Mouse (Mus musculus) thymus, postnatal 10 days (tissue): ENCODE results near the gene Adrm1.
"Not testable (repeated sequence)": the region's sequence is repeated elsewhere in the genome, so short reads cannot be mapped to it uniquely, and the experiment has no call there.

Experiments
- DNase-seq, 2 experiments: peaks; one replicate each; pipeline ENCODE4 v3.0.0; 2021; ENCODE audit warnings: low spot score in 2 of 2

Gene Adrm1

GRCm38 (mm10) chr2:180170806-180171521 lies at the start of gene Adrm1:
Adrm1 (plus strand) TSS chr2:180171485.
- peak; percentile 95 to 97 for DNase-seq

GRCm38 (mm10) chr2:180124192-180124591 lies 47.1 kb upstream of the Adrm1 start:
- no peak for DNase-seq

- DNase-seq = no peak
Observed at GRCm38 (mm10) chr2:180126195-180126594, 45.1 kb upstream of the Adrm1 start.

GRCm38 (mm10) chr2:180127675-180128074 lies 43.6 kb upstream of the Adrm1 start:
- no peak for DNase-seq

GRCm38 (mm10) chr2:180133231-180133630 lies 38.1 kb upstream of the Adrm1 start:
- no peak for DNase-seq

- no peak for DNase-seq
Observed at GRCm38 (mm10) chr2:180133911-180134310, 37.4 kb upstream of the Adrm1 start.

- no peak for DNase-seq
Observed at GRCm38 (mm10) chr2:180135414-180135813, 35.9 kb upstream of the Adrm1 start.

GRCm38 (mm10) chr2:180146091-180146490 lies 25.2 kb upstream of the Adrm1 start:
- no peak for DNase-seq

- no peak for DNase-seq
Observed at GRCm38 (mm10) chr2:180147379-180147778, 23.9 kb upstream of the Adrm1 start.

- DNase-seq = no peak
Observed at GRCm38 (mm10) chr2:180148551-180148950, 22.7 kb upstream of the Adrm1 start.

- DNase-seq = no peak
Observed at GRCm38 (mm10) chr2:180154796-180155195, 16.5 kb upstream of the Adrm1 start.

- no peak for DNase-seq
Observed at GRCm38 (mm10) chr2:180158627-180159026, 12.7 kb upstream of the Adrm1 start.

- DNase-seq = no peak
Observed at GRCm38 (mm10) chr2:180165855-180166254, 5.4 kb upstream of the Adrm1 start.

- DNase-seq = no peak
Observed at GRCm38 (mm10) chr2:180166869-180167268, 4.4 kb upstream of the Adrm1 start.

GRCm38 (mm10) chr2:180170151-180170805 lies 1.0 kb upstream of the Adrm1 start:
- no peak for DNase-seq

- no peak for DNase-seq
Observed at GRCm38 (mm10) chr2:180171522-180172070, 311 bp downstream of the Adrm1 start.

- DNase-seq = no peak
Observed at GRCm38 (mm10) chr2:180172152-180172551, 867 bp downstream of the Adrm1 start.

- no peak for DNase-seq
Observed at GRCm38 (mm10) chr2:180173163-180173562, 1.9 kb downstream of the Adrm1 start.

GRCm38 (mm10) chr2:180173711-180174110 lies 2.4 kb downstream of the Adrm1 start:
- not testable (repeated sequence) for DNase-seq

GRCm38 (mm10) chr2:180174121-180174520 lies 2.8 kb downstream of the Adrm1 start:
- no peak for DNase-seq

- no peak for DNase-seq
Observed at GRCm38 (mm10) chr2:180175725-180176124, 4.4 kb downstream of the Adrm1 start.

- no peak for DNase-seq
Observed at GRCm38 (mm10) chr2:180181542-180181941, 10.3 kb downstream of the Adrm1 start.
